In genomic region chr11:54057428-54057827, GRCm38 (mm10) we compare ENCODE assay signal across 16 mouse cellular contexts. TPM values are rescaled to one million over a fixed set of nuclear protein-coding genes. Genes with fewer than 3 reads are reported as not detected.
DNase-seq lines count a peak whose midpoint lies in the region; ATAC-seq and TF ChIP-seq lines count a peak whose summit lies in the region.
"Had no signal": no experiment of that assay in that cellular context is flagged by ENCODE, and none has a peak within 500 bp of the region (broad histone marks: within the 10 kb centered on the region; RNA-seq: fewer than 3 reads in every experiment).

No protein-coding gene starts in this region.

- DNase-seq in hindbrain, postnatal 0 days (ENCODE audit: low spot score): no peak
- DNase-seq in spleen, adult 12 weeks (ENCODE audit: low spot score): no peak
- no peak for DNase-seq in layer of hippocampus, postnatal 36 days
- DNase-seq: adrenal gland, postnatal 10 days; cerebellum, adult 18-20 months; heart, postnatal 14 days; kidney, adult 9 months; liver, embryonic 13.5 days; spleen, adult 18-20 months; thymus, adult 18-20 months had no signal

- no peak overlapping the region for H3K4me3 ChIP-seq in midbrain, embryonic 12.5 days
- H3K4me3 ChIP-seq in midbrain, embryonic 13.5 days (replicated peaks): no peak overlapping the region
- H3K4me3 ChIP-seq in embryonic facial prominence, embryonic 15.5 days (replicated peaks): no peak overlapping the region
- H3K4me3 ChIP-seq in hindbrain, postnatal 0 days (ENCODE audit: low read length): no peak overlapping the region
- H3K4me3 ChIP-seq in neural tube, embryonic 15.5 days (replicated peaks): no peak overlapping the region
- no peak overlapping the region for H3K4me3 ChIP-seq in intestine, embryonic 16.5 days (ENCODE audit: low read length)
- H3K4me3 ChIP-seq: erythroblast, embryonic 14.5 days; liver, embryonic 13.5 days had no signal

- no peak for TF ChIP-seq CTCF in hindbrain, postnatal 0 days (IDR thresholded peaks at IDR 0.05; ENCODE audit: low read depth)

- WGBS in midbrain, embryonic 12.5 days: 25% methylated on average over 2 of the region's 2 CpGs
- 40% methylated on average over 2 of the region's 2 CpGs for WGBS in midbrain, embryonic 13.5 days
- 28% methylated on average over 2 of the region's 2 CpGs for WGBS in embryonic facial prominence, embryonic 15.5 days
- 43% methylated on average over 2 of the region's 2 CpGs for WGBS in hindbrain, postnatal 0 days
- 29% methylated on average over 2 of the region's 2 CpGs for WGBS in neural tube, embryonic 15.5 days
- WGBS in intestine, embryonic 16.5 days: 44% methylated on average over 2 of the region's 2 CpGs

- no peak for ATAC-seq in midbrain, embryonic 12.5 days (ENCODE audit: low FRiP score, low read depth)
- ATAC-seq in midbrain, embryonic 13.5 days: no peak
- ATAC-seq in embryonic facial prominence, embryonic 15.5 days (ENCODE audit: insufficient number of reproducible peaks, low FRiP score, low TSS enrichment, low read depth): peak; percentile 64
- no peak for ATAC-seq in hindbrain, postnatal 0 days
- no peak for ATAC-seq in neural tube, embryonic 15.5 days (ENCODE audit: low FRiP score)
- no peak for ATAC-seq in intestine, embryonic 16.5 days

- 0 out of 2 replicates have a peak overlapping the region, but pooled peaks have one; percentile 7 for H3K9ac ChIP-seq in midbrain, embryonic 12.5 days (replicated peaks)
- H3K9ac ChIP-seq in midbrain, embryonic 13.5 days (replicated peaks): no peak overlapping the region
- H3K9ac ChIP-seq in embryonic facial prominence, embryonic 15.5 days: no peak overlapping the region
- H3K9ac ChIP-seq in hindbrain, postnatal 0 days (replicated peaks; ENCODE audit: low read length): no peak overlapping the region
- H3K9ac ChIP-seq in neural tube, embryonic 15.5 days (replicated peaks): no peak overlapping the region
- H3K9ac ChIP-seq in intestine, embryonic 16.5 days (ENCODE audit: low read depth, low read length): no peak overlapping the region
- H3K9ac ChIP-seq: liver, embryonic 13.5 days had no signal

- H3K27me3 ChIP-seq in midbrain, embryonic 12.5 days: no peaks in the 10 kb centered on the region
- no peaks in the 10 kb centered on the region for H3K27me3 ChIP-seq in midbrain, embryonic 13.5 days
- H3K27me3 ChIP-seq in embryonic facial prominence, embryonic 15.5 days: no peaks in the 10 kb centered on the region
- H3K27me3 ChIP-seq in hindbrain, postnatal 0 days (ENCODE audit: insufficient read depth, low read length): no peaks in the 10 kb centered on the region
- H3K27me3 ChIP-seq in neural tube, embryonic 15.5 days (replicated peaks): no peaks in the 10 kb centered on the region
- no peaks in the 10 kb centered on the region for H3K27me3 ChIP-seq in intestine, embryonic 16.5 days (replicated peaks; ENCODE audit: control insufficient read depth, insufficient read depth, low read length)

- H3K4me1 ChIP-seq in midbrain, embryonic 12.5 days: peaks cover 33% of the 10 kb centered on the region
- H3K4me1 ChIP-seq in midbrain, embryonic 13.5 days (replicated peaks): peaks cover 31% of the 10 kb centered on the region
- H3K4me1 ChIP-seq in embryonic facial prominence, embryonic 15.5 days: peaks cover 61% of the 10 kb centered on the region
- peaks cover 2% of the 10 kb centered on the region for H3K4me1 ChIP-seq in hindbrain, postnatal 0 days (ENCODE audit: insufficient read depth, low read length)
- peaks cover 46% of the 10 kb centered on the region for H3K4me1 ChIP-seq in neural tube, embryonic 15.5 days
- H3K4me1 ChIP-seq in intestine, embryonic 16.5 days (ENCODE audit: control insufficient read depth, insufficient read depth, low read length): peaks cover 24% of the 10 kb centered on the region

- H3K36me3 ChIP-seq in midbrain, embryonic 12.5 days: no peaks in the 10 kb centered on the region
- no peaks in the 10 kb centered on the region for H3K36me3 ChIP-seq in midbrain, embryonic 13.5 days
- H3K36me3 ChIP-seq in embryonic facial prominence, embryonic 15.5 days: peaks cover 26% of the 10 kb centered on the region
- H3K36me3 ChIP-seq in hindbrain, postnatal 0 days (ENCODE audit: insufficient read depth, low read length): no peaks in the 10 kb centered on the region
- H3K36me3 ChIP-seq in neural tube, embryonic 15.5 days: no peaks in the 10 kb centered on the region
- H3K36me3 ChIP-seq in intestine, embryonic 16.5 days (ENCODE audit: control insufficient read depth, insufficient read depth, low read length): no peaks in the 10 kb centered on the region
- H3K36me3 ChIP-seq: liver, embryonic 13.5 days had no signal

- peak overlapping the region; percentile 65; the same call in 1 of the 2 replicates for H3K27ac ChIP-seq in midbrain, embryonic 12.5 days (replicated peaks)
- no peak overlapping the region for H3K27ac ChIP-seq in midbrain, embryonic 13.5 days
- H3K27ac ChIP-seq in embryonic facial prominence, embryonic 15.5 days (replicated peaks): peak overlapping the region; percentile 74
- peak overlapping the region; percentile 77; the same call in 1 of the 2 replicates for H3K27ac ChIP-seq in hindbrain, postnatal 0 days
- peak overlapping the region; percentile 73 for H3K27ac ChIP-seq in neural tube, embryonic 15.5 days (replicated peaks)
- no peak overlapping the region for H3K27ac ChIP-seq in intestine, embryonic 16.5 days (ENCODE audit: low read length)
- H3K27ac ChIP-seq: liver, embryonic 13.5 days had no signal

- H3K4me2 ChIP-seq in midbrain, embryonic 12.5 days (replicated peaks): no peak overlapping the region
- H3K4me2 ChIP-seq in midbrain, embryonic 13.5 days (replicated peaks): no peak overlapping the region
- peak overlapping the region; percentile 10; the same call in 1 of the 2 replicates for H3K4me2 ChIP-seq in embryonic facial prominence, embryonic 15.5 days (replicated peaks)
- H3K4me2 ChIP-seq in hindbrain, postnatal 0 days (ENCODE audit: low read depth, low read length): no peak overlapping the region
- H3K4me2 ChIP-seq in neural tube, embryonic 15.5 days: no peak overlapping the region
- H3K4me2 ChIP-seq in intestine, embryonic 16.5 days (ENCODE audit: low read depth, low read length): no peak overlapping the region
- H3K4me2 ChIP-seq: liver, embryonic 13.5 days had no signal

- no peaks in the 10 kb centered on the region for H3K9me3 ChIP-seq in midbrain, embryonic 12.5 days
- no peaks in the 10 kb centered on the region for H3K9me3 ChIP-seq in midbrain, embryonic 13.5 days
- H3K9me3 ChIP-seq in embryonic facial prominence, embryonic 15.5 days (replicated peaks): no peaks in the 10 kb centered on the region
- H3K9me3 ChIP-seq in hindbrain, postnatal 0 days (ENCODE audit: low read length): no peaks in the 10 kb centered on the region
- H3K9me3 ChIP-seq in neural tube, embryonic 15.5 days (replicated peaks): no peaks in the 10 kb centered on the region
- H3K9me3 ChIP-seq in intestine, embryonic 16.5 days (ENCODE audit: control insufficient read depth, low read length): no peaks in the 10 kb centered on the region
- H3K9me3 ChIP-seq: liver, embryonic 13.5 days had no signal

RNA-seq across cellular contexts. Expression of gene Pdlim4, which starts 11.4 kb away (rescaled TPM):
- polyA plus RNA-seq in midbrain, embryonic 12.5 days (2016; fragmentation: Nextera tagmentation; extraction: Ambion mirVana): 30.7 and 36.4 TPM in 2 replicates
- 23.0 and 23.7 TPM in 2 replicates for polyA plus RNA-seq in midbrain, embryonic 13.5 days (2015; fragmentation: Nextera tagmentation; extraction: Ambion mirVana)
- polyA plus RNA-seq in embryonic facial prominence, embryonic 15.5 days (2015; fragmentation: Nextera tagmentation; extraction: Ambion mirVana): 168 and 169 TPM in 2 replicates
- total RNA-seq in hindbrain, postnatal 0 days (2014; rRNA removed): 46.1 and 51.1 TPM in 2 replicates
- 47.6 and 54.6 TPM in 2 replicates for polyA plus RNA-seq in hindbrain, postnatal 0 days (2015; fragmentation: Nextera tagmentation; extraction: Ambion mirVana)
- polyA plus RNA-seq in neural tube, embryonic 15.5 days (2015; fragmentation: Nextera tagmentation; extraction: Ambion mirVana): 34.4 and 45.7 TPM in 2 replicates
- polyA plus RNA-seq in intestine, embryonic 16.5 days (2015; fragmentation: Nextera tagmentation; extraction: Ambion mirVana): 35.7 and 37.8 TPM in 2 replicates
- 10 to 100 TPM; 11.5 to 16.2 TPM for total RNA-seq in layer of hippocampus, postnatal 36 days (2021)

RNA-seq across cellular contexts. Expression of gene Slc22a4, which starts 29.5 kb away (rescaled TPM):
- polyA plus RNA-seq in midbrain, embryonic 12.5 days (2016; fragmentation: Nextera tagmentation; extraction: Ambion mirVana): 1.3 and 2.1 TPM in 2 replicates
- 1.0 and 1.3 TPM in 2 replicates for polyA plus RNA-seq in midbrain, embryonic 13.5 days (2015; fragmentation: Nextera tagmentation; extraction: Ambion mirVana)
- polyA plus RNA-seq in embryonic facial prominence, embryonic 15.5 days (2015; fragmentation: Nextera tagmentation; extraction: Ambion mirVana): 5.6 and 6.1 TPM in 2 replicates
- 7.2 and 14.6 TPM in 2 replicates for total RNA-seq in hindbrain, postnatal 0 days (2014; rRNA removed)
- polyA plus RNA-seq in hindbrain, postnatal 0 days (2015; fragmentation: Nextera tagmentation; extraction: Ambion mirVana): 7.2 and 8.8 TPM in 2 replicates
- 5.9 TPM in 2 replicates for polyA plus RNA-seq in neural tube, embryonic 15.5 days (2015; fragmentation: Nextera tagmentation; extraction: Ambion mirVana)
- polyA plus RNA-seq in intestine, embryonic 16.5 days (2015; fragmentation: Nextera tagmentation; extraction: Ambion mirVana): 0.87 and 1.4 TPM in 2 replicates
- total RNA-seq in layer of hippocampus, postnatal 36 days (2021): 1 to 10 TPM; 4.2 to 6.9 TPM

RNA-seq across cellular contexts. Expression of gene P4ha2, which starts 42.5 kb away (rescaled TPM):
- 15.3 and 21.0 TPM in 2 replicates for polyA plus RNA-seq in midbrain, embryonic 12.5 days (2016; fragmentation: Nextera tagmentation; extraction: Ambion mirVana)
- polyA plus RNA-seq in midbrain, embryonic 13.5 days (2015; fragmentation: Nextera tagmentation; extraction: Ambion mirVana): 6.0 and 7.8 TPM in 2 replicates
- 123 and 126 TPM in 2 replicates for polyA plus RNA-seq in embryonic facial prominence, embryonic 15.5 days (2015; fragmentation: Nextera tagmentation; extraction: Ambion mirVana)
- total RNA-seq in hindbrain, postnatal 0 days (2014; rRNA removed): 6.5 and 9.7 TPM in 2 replicates
- polyA plus RNA-seq in hindbrain, postnatal 0 days (2015; fragmentation: Nextera tagmentation; extraction: Ambion mirVana): 8.4 and 9.0 TPM in 2 replicates
- 16.7 and 18.5 TPM in 2 replicates for polyA plus RNA-seq in neural tube, embryonic 15.5 days (2015; fragmentation: Nextera tagmentation; extraction: Ambion mirVana)
- 43.7 and 46.2 TPM in 2 replicates for polyA plus RNA-seq in intestine, embryonic 16.5 days (2015; fragmentation: Nextera tagmentation; extraction: Ambion mirVana)
- 10 to 100 TPM; 20.6 to 29.8 TPM for total RNA-seq in layer of hippocampus, postnatal 36 days (2021)
- polyA plus RNA-seq: erythroblast, embryonic 14.5 days had no signal

Comparison
In these comparisons a context has a peak if more than half of its experiments do, and no peak if none do; other contexts are left out.
1. H3K27ac ChIP-seq: peak in midbrain, embryonic 12.5 days (single experiment), embryonic facial prominence, embryonic 15.5 days (single experiment), hindbrain, postnatal 0 days (single experiment) and neural tube, embryonic 15.5 days (single experiment); none in midbrain, embryonic 13.5 days (single experiment) and intestine, embryonic 16.5 days (single experiment).